Mouse (Mus musculus): ENCODE results near the gene Phkb.
"Not testable (repeated sequence)": the region's sequence is repeated elsewhere in the genome, so short reads cannot be mapped to it uniquely, and the experiment has no call there.

The Phkb gene

GRCm38 (mm10) chr8:85840657-85841488 lies at the start of gene Phkb, which contains the start of gene Itfg1:
TSS of gene Phkb (plus strand) at chr8:85840959.
TSS of gene Itfg1 (minus strand) at chr8:85840921.
- peak; percentile 65 for DNase-seq (ENCODE audit: low spot score)

- DNase-seq (ENCODE audit: low spot score): not testable (repeated sequence)
Observed at GRCm38 (mm10) chr8:85796392-85796791, 44.4 kb upstream of the Phkb start.

DNA sequence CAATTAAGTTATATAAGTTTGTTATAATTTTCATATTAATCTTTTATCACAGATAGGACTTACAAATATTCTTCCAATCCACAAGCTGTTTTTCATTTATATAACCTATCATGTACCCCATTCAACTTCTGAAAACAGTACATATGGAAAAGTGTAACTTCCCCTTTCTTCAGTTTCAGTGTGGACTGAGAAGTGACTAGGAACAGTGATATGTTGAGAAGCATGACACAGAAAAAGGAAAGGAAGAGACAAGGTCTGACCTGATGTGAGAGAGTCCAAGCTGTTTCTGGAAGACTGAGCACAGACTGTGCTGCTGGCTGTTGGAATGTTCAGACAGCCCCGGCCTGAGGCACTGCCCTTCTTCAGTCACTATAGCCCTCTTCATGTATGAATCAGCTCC lies 40.6 kb upstream of the Phkb start:
- no peak for DNase-seq (ENCODE audit: low spot score)

- no peak for DNase-seq (ENCODE audit: low spot score)
Observed at GRCm38 (mm10) chr8:85801408-85801807, 39.4 kb upstream of the Phkb start.

DNA sequence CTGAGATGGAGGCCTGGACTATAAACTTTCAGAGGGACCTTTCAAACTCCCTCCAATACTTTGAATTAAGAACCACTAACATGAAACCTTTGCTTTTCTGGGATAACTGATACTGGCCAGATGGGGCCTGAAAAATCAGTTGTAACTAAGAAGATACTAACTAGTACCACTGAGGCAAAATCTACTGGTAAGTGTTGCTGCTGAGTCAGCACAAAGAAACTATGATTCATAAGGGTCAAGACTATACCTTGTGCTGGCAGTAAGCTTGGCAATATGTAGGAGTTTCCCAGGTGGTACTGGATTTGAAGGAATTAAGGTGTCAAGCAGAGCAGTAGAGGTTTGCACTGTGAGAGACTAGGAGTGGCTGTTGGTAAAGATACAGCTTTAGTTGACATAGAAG lies 27.1 kb upstream of the Phkb start:
- no peak for DNase-seq (ENCODE audit: low spot score)

- DNase-seq (ENCODE audit: low spot score): no peak
Observed at GRCm38 (mm10) chr8:85839916-85840656, 673 bp upstream of the Phkb start.

DNA sequence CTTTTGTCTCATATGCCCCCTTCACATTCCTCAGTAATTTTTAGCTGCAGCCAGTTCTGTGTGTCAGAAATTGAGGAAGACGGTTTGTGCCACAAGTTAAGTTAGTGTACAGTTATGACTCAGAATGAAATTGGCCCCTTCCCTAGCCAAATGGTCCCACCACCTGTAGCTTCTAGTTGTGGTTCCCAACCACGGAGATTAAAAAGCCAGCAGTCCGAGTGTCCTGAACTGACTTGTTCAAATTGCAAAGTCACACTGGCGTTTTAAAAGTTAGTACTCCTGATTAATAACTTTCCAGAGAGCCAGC lies 683 bp downstream of the Phkb start:
- no peak for DNase-seq (ENCODE audit: low spot score)

- no peak for DNase-seq (ENCODE audit: low spot score)
Observed at GRCm38 (mm10) chr8:85845887-85846286, 5.1 kb downstream of the Phkb start.

DNA sequence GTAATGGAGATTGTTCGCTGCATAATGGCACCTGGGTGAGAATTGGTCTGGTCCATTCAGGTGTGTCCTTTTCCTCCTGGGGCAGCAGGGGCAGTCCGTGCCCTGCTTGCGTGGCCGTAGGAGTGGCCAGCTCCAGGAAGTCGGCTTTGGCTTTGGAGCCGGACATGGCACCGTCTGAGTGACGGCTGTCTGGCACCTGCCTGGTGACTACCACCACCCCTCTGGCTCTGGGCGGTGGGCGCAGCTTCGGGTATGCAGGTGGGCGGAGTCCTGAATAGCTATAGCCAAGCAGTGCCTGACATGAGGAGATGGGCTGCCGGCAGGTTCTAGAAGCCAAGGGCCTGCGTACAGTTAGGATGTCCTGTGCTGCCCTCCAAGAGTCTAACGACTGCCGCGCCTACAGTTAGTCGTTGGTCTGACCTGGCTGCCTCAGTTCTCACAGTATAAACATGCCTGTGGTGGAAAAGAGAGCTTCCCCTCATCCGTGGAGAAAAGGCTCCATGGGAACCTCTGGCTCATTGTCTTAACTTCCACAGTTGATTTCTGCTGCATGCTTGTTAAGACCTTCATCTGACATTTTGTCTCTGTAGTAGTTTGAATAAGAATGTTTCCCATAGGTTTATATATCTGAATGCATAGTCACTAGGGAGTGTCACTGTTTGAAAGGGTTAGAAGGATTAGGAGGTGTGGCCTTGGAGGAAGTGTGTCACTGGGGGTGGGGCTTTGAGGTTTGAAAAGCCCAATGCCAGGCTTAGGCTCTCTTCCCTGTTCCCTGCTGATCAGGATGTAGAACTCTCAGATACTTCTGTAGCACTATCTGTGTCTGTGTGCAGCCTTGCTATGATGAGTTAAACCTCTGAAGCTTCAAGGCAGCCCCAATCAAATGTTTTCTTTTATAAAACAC lies 13.7 kb downstream of the Phkb start:
- no peak for DNase-seq (ENCODE audit: low spot score)

DNA sequence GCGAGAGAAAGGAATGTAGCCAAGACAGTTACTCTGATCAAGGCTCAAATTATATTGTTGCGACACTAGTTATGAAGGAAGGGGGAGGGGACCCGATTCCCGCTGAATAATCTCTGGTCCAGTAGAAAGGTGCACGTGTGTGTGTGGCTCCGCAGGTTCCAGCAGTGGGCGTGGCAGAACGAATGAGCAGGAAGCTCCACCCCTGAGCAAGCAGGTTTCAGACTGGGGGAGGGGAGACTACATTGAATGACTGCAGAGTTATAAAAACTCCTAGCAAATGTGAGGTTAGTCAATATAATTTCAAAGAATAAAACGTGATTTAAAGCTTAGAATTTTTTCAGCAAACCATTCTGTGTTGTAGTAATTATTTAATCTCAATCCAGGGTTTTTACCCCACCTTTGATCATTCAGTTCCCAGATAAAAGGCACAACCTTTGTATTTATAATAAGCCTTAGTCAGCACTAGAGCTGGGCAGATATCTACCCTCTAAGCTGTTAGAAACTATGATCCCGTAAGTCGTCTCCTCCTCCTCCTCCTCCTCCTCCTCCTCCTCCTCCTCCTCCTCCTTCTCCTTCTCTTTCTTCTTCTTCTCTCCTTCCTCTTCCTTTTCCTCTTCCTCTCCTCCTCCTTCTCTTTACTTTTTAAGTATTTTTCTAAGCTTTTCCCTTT lies 16.6 kb downstream of the Phkb start:
- not testable (repeated sequence) for DNase-seq (ENCODE audit: low spot score)

- DNase-seq (ENCODE audit: low spot score): no peak
Observed at GRCm38 (mm10) chr8:85860612-85861011, 19.9 kb downstream of the Phkb start.

GRCm38 (mm10) chr8:85862381-85862780 lies 21.6 kb downstream of the Phkb start:
- no peak for DNase-seq (ENCODE audit: low spot score)

DNA sequence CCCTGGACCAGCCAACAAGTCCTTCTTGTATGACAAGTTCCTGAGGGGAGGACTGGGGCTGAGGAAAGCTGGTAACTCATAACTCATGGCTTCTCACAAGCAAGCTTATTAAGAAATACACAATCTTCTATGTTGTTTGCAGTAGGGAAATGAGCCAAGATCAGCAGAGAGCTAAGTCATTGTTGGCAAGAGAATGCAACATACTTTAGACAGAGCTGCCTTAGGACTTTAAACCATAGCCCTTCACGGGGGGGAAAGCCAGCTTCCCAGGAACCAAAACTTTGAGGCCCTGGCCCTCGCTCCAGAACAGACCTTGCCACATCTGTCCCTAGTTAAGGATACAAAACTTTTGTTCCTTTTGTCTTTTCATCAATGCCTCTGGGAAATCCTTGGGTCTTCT lies 30.9 kb downstream of the Phkb start:
- no peak for DNase-seq (ENCODE audit: low spot score)

DNA sequence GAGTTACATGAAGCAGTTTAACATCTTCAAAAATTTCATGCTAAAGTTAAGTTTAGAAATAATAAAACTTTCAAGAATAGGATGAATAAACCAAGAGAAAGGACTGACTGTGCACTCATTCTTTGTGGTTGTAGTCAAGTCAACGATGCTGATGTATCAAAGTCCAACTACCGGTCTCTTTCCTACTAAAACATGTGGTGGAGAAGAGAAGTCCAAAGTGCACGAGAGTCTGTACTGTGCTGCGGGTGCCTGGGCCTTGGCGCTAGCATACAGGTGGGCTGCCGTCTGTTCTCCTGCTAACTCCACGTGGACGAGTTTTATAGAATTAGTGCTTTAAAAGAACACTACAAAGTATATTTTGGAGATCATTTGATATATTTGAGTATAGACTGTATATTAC lies 37.2 kb downstream of the Phkb start:
- DNase-seq (ENCODE audit: low spot score): no peak

- DNase-seq (ENCODE audit: low spot score): no peak
Observed at GRCm38 (mm10) chr8:85879624-85880023, 38.9 kb downstream of the Phkb start.

DNA sequence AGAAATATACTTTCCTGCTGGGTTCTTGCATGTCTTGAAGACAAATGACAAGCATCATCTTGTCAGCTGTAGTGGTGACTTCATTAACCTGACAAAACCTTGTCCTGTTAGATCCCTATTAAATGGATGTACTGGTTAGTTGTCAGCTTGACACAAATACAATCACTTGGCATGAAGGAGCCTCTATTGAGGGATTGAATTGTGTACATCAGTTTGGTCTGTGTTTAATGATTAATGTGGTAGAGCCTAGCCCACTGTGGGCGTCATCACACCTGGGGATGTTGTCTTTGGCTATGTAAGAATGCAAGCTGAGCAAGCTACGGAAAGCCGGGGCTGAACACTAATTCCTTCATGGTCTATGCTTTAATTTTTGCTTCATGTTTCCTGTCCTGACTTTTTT lies 44.1 kb downstream of the Phkb start:
- no peak for DNase-seq (ENCODE audit: low spot score)

DNA sequence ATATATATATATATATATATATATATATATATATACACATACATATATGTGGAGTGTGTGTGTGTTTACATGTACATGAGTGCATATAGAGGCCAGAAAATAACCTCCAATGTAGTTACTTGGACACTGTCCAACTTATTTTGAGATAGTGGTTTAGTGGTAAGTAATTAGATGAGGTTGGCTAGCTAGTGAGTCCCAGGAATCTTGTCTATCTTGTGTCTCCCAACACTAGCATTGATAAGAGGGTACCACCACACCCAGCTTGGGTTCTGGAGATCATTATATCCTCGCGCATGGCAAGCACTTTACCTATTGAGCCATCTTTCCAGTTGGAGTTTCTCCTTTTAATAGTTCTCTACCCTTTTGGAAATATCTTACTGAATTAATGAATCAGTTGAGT lies 56.9 kb downstream of the Phkb start:
- no peak for DNase-seq (ENCODE audit: low spot score)

DNA sequence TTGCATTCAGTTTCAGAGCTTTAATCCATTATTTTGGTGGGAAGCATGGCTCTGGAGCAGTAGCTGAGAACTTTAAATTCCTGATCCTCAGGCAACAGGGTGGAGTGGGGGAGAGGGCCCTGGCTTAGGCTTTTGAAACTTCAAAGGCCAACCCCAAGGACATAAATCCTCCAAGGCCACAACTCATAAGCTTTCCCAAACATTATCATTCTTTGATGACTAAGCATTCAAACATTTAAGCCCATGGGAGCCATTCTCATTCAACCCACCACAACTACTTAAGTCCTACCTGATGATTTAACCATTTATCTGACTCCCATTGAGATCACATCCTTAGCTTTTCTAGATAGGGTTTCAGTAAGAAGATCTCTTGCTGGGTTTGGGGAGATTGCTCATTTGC lies 84.2 kb downstream of the Phkb start:
- no peak for DNase-seq (ENCODE audit: low spot score)

DNA sequence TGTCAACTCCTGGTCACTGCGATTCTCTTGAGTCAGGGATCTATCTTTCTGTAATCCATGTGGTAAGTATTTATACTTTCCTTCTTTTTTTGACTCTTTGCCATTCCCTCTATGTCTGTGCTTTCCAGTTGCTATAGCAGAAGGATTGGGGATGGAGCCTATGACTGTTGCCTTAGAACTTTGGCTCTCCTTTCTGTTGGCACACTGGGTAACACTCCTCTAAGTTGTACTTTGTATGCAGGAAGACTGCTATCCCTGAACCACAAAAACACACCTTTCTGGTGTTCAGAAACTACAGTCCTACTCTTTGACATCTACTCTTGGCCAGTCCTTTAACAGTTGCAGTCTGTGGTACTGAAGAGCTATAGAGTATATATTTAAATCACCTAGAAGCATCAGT lies 84.8 kb downstream of the Phkb start:
- no peak for DNase-seq (ENCODE audit: low spot score)

DNA sequence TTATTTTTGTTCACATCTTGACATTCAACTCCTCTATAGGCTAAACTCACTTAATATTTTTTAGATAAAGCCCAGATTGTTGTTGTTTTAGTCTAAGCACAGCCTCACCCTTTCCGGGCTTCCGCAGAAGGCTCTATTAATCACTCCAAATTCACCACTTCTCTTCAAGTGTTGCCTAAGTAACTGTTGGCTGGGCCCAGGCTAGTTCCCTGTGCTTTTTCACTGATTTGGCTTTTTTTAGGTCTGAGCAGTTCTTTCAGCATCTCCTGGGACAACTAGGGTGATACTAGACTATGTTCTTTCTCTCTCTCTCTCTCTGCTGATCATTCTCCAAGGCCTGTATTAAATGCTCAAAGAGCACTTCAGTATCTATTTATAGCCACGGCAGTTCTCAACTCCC lies 85.3 kb downstream of the Phkb start:
- DNase-seq (ENCODE audit: low spot score): no peak

GRCm38 (mm10) chr8:85936148-85936547 lies 95.4 kb downstream of the Phkb start:
- DNase-seq (ENCODE audit: low spot score): no peak

- DNase-seq (ENCODE audit: low spot score): no peak
Observed at GRCm38 (mm10) chr8:85937343-85937742, 96.6 kb downstream of the Phkb start.

Measured in layer of hippocampus, adult 9-10 months (tissue).